Mouse (Mus musculus) forebrain, embryonic 11.5 days (tissue): Measurements from ENCODE around the gene Slc9c1. TPM values are rescaled to one million over a fixed set of nuclear protein-coding genes. Genes with fewer than 3 reads are reported as not detected.

Source experiments
- ATAC-seq: fragments of 200-750 bp; cut with Nextera tagmentation; replicated peaks from 2 replicates; pipeline ENCODE4 v1.8.0; 2017; ENCODE audit warnings: moderate TSS enrichment; ENCODE audit not compliant: low FRiP score
- DNase-seq: peaks from one replicate; pipeline ENCODE4 v3.0.0-alpha.2; 2017; ENCODE audit warnings: low spot score
- H3K27ac ChIP-seq: fragments of 300-500 bp; sonication (generic); 2 replicates; pipeline ENCODE4 v1.5.1; 2014; ENCODE audit warnings: low read depth, low read length
- H3K27me3 ChIP-seq: fragments of 300-500 bp; sonication (generic); 2 replicates; pipeline ENCODE4 v1.6.1; 2014; ENCODE audit warnings: mild to moderate bottlenecking, low read length, mixed read lengths; ENCODE audit not compliant: control insufficient read depth, insufficient read depth
- H3K36me3 ChIP-seq: fragments of 300-500 bp; sonication (generic); 2 replicates; pipeline ENCODE4 v1.6.1; 2014; ENCODE audit warnings: mild to moderate bottlenecking, low read length, moderate library complexity, mixed read lengths; ENCODE audit not compliant: control insufficient read depth, insufficient read depth
- H3K4me1 ChIP-seq: fragments of 300-500 bp; sonication (generic); replicated peaks from 2 replicates; pipeline ENCODE4 v1.6.1; 2014; ENCODE audit warnings: low read length, mixed read lengths; ENCODE audit not compliant: control insufficient read depth, insufficient read depth
- H3K4me2 ChIP-seq: fragments of 300-500 bp; sonication (generic); 2 replicates; pipeline ENCODE4 v1.6.1; 2014; ENCODE audit warnings: low read depth, mild to moderate bottlenecking, low read length, moderate library complexity, mixed read lengths; ENCODE audit not compliant: severe bottlenecking
- H3K4me3 ChIP-seq: fragments of 300-500 bp; sonication (generic); 2 replicates; pipeline ENCODE4 v1.5.1; 2014; ENCODE audit warnings: low read depth, low read length
- H3K9ac ChIP-seq: fragments of 300-500 bp; sonication (generic); 2 replicates; pipeline ENCODE4 v1.6.1; 2014; ENCODE audit warnings: low read length
- H3K9me3 ChIP-seq: fragments of 300-500 bp; sonication (generic); 2 replicates; pipeline ENCODE4 v1.6.1; 2016; ENCODE audit warnings: low read length, mixed read lengths; ENCODE audit not compliant: control insufficient read depth
- WGBS: fragments of 180-500 bp; shearing (Covaris S2); extraction: QIAGEN DNeasy Blood & Tissue Kit; methylation state at CpG from one replicate; pipeline ENCODE4 v1.1.7; 2014; 5-methylcytosine and 5-hydroxymethylcytosine counted together
- polyA plus RNA-seq: library from polyadenylated mRNA; unstranded; fragments of >200 nt; fragmentation: Nextera tagmentation; extraction: Ambion mirVana; gene quantifications from 2 replicates; pipeline ENCODE4 v1.2.1, GENCODE M21; 2014

The Slc9c1 gene
- polyA plus RNA-seq, 1 experiment from 2014 or later, result not detected

GRCm38 (mm10) chr16:45551579-45551978 is 16.5 kb downstream of the Slc9c1 start:
- no peak overlapping the region for H3K9ac ChIP-seq
- H3K4me1 ChIP-seq, result no peaks in the 10 kb centered on the region
- H3K4me3 ChIP-seq, result no peak overlapping the region
- H3K9me3 ChIP-seq, result no peaks in the 10 kb centered on the region
- WGBS, result 90% methylated on average over 2 of the region's 2 CpGs
- no peaks in the 10 kb centered on the region for H3K36me3 ChIP-seq
- no peaks in the 10 kb centered on the region for H3K27me3 ChIP-seq
- DNase-seq (no peak), ATAC-seq (no peak)
- no peak overlapping the region for H3K27ac ChIP-seq
- no peak overlapping the region for H3K4me2 ChIP-seq

DNA sequence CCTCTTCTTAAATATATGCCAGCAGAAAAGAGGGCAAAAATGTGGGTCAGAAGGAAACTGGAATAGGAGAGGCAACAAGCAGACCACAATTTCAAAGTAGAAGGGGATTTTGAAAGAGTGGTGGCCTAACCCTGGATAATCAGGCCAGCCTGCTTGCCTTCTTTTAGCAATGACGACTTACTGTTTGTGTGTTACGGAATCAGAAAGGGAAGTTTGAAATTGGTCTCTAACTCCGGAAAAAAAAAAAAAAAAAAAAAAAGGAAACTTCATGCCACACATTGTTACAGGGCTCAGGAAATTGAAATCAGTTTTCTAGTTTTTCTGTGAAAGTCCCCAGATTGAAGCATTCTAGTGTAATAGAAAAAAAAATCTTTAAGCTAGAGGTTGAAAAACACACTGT is 26.6 kb downstream of the Slc9c1 start:
- WGBS, result 64% methylated on average over 3 of the region's 3 CpGs
- no peak overlapping the region for H3K27ac ChIP-seq
- DNase-seq (no peak), ATAC-seq (no peak)
- H3K4me3 ChIP-seq, result no peak overlapping the region
- H3K4me1 ChIP-seq, result no peaks in the 10 kb centered on the region
- no peak overlapping the region for H3K9ac ChIP-seq
- H3K27me3 ChIP-seq, result no peaks in the 10 kb centered on the region
- no peak overlapping the region for H3K4me2 ChIP-seq
- H3K9me3 ChIP-seq, result no peaks in the 10 kb centered on the region
- no peaks in the 10 kb centered on the region for H3K36me3 ChIP-seq

DNA sequence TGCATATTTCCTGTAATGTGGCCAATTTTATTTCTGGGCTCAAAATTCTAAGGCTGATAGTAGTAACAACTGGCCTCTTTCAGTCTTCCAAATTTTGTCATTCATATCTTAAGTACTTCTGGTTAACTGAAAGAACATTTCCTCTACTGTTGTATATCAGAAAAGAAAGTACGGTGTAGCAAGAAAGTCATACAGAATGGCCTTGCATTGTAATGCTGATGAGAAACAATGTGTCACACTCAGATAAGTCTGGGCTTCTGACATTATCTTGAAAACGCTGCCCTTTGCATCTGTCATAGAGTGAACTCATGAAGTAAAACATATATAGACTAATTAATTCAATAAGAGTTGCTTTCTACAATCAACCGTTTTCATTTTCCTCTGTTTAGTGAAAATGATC is 37.2 kb downstream of the Slc9c1 start:
- Histone ChIP-seq H3K9me3 (no peaks in the 10 kb centered on the region), H3K4me2 (no peak overlapping the region), H3K4me1 (no peaks in the 10 kb centered on the region), H3K27ac (no peak overlapping the region), H3K4me3 (no peak overlapping the region), H3K27me3 (no peaks in the 10 kb centered on the region), H3K9ac (no peak overlapping the region), H3K36me3 (no peaks in the 10 kb centered on the region)
- WGBS, result 93% methylated on average over 3 of the region's 3 CpGs
- no peak for DNase-seq
- ATAC-seq, result no peak

DNA sequence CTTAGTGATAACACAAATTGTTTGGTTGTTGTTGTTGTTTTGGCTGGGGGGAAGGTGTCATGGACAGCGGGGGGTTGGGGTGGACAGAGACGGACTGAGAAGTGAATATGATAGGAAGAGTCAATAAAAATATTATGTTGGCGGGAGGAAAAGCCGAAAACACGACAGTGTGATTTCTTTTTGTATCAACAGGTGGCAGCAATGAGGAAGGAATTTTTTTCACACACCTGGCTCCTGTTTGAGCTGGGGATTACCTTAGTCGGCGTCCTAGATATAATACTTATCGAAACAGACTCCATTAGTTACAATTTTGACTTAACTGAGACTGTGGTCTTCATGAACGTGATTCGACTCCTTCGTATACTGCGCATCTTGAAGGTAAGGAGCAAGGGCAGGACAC is 44.8 kb downstream of the Slc9c1 start:
- Histone ChIP-seq H3K4me3 (no peak overlapping the region), H3K4me2 (no peak overlapping the region), H3K36me3 (no peaks in the 10 kb centered on the region), H3K27ac (no peak overlapping the region), H3K4me1 (no peaks in the 10 kb centered on the region), H3K9me3 (no peaks in the 10 kb centered on the region), H3K27me3 (no peaks in the 10 kb centered on the region), H3K9ac (no peak overlapping the region)
- 61% methylated on average over 12 of the region's 12 CpGs for WGBS
- ATAC-seq (no peak), DNase-seq (no peak)

DNA sequence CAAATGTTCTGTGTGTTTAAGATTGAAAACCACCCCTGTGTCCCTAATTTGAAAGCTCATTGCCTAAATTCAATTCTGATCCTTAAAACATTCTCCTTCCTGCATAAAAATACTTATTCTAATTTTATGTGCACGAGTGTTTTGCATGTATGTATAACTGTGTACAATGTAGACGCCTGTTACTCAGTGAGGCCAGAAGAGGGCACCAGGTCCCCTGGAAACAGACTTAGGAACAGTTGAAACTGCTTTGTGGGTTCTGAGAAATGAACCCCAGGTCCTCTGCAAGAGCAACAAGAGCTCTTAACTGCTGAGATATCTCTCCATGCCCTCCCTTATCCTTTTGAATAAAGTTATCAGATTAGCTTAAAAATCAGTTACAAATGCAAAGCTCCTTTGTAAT is 47.4 kb downstream of the Slc9c1 start:
- Histone ChIP-seq H3K4me2 (no peak overlapping the region), H3K27me3 (no peaks in the 10 kb centered on the region), H3K4me3 (no peak overlapping the region), H3K9ac (no peak overlapping the region), H3K36me3 (no peaks in the 10 kb centered on the region), H3K27ac (no peak overlapping the region), H3K9me3 (no peaks in the 10 kb centered on the region), H3K4me1 (no peaks in the 10 kb centered on the region)
- 32% methylated on average over 2 of the region's 2 CpGs for WGBS
- ATAC-seq (no peak), DNase-seq (no peak)

DNA sequence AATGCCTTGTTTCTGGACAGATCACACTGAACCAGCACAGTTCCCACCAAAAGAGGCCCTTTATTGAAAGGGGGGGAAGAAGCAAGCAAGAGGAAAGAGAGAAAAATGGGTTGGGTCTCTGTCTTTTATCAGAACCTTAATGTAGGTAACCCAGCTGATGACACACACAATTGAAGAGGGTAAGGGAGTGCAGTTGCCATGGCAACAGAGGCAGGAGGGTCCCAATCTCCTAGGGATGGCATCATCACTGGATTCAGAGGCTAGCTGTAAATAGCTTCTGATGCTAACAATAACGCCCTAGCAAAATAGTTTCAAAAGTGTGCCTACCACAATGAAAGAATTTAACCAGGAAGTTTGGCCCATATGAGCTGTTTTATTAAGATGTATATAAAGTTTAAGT is 58.5 kb downstream of the Slc9c1 start:
- Histone ChIP-seq H3K4me1 (no peaks in the 10 kb centered on the region), H3K4me2 (no peak overlapping the region), H3K9me3 (no peaks in the 10 kb centered on the region), H3K27ac (no peak overlapping the region), H3K36me3 (no peaks in the 10 kb centered on the region), H3K4me3 (no peak overlapping the region), H3K27me3 (no peaks in the 10 kb centered on the region), H3K9ac (no peak overlapping the region)
- WGBS, result 69% methylated on average over 1 of the region's 1 CpGs
- DNase-seq (no peak), ATAC-seq (no peak; the same call in 1 of the 2 replicates)

GRCm38 (mm10) chr16:45595494-45595893 is 60.4 kb downstream of the Slc9c1 start:
- Histone ChIP-seq H3K4me2 (no peak overlapping the region), H3K4me3 (no peak overlapping the region), H3K9ac (no peak overlapping the region), H3K27ac (no peak overlapping the region), H3K36me3 (no peaks in the 10 kb centered on the region), H3K9me3 (no peaks in the 10 kb centered on the region), H3K4me1 (no peaks in the 10 kb centered on the region), H3K27me3 (no peaks in the 10 kb centered on the region)
- DNase-seq, result no peak
- no peak for ATAC-seq

DNA sequence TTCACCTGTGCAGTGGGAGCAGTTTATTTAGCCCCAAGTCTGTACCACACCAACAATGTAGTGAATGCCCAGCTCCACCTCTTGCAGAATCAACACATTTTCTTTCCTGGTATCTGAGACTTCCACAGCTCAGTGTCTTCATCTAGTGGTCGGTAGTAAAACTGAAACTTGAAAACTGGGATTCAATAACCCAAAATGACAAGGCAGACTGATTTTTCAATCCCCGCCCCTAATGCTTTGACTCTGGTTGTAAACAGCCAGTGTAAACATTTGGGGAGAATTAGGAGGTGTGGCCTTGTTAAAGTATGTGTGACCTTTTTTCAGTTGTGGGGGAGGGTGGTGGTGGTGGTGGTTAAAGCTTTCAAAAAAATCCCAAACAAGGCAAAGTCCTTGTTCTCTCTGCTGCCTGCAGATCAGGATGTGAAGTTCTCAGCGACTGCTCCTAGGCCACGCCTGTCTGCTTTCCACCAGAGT is 73.4 kb downstream of the Slc9c1 start:
- Histone ChIP-seq H3K4me3 (no peak overlapping the region), H3K36me3 (no peaks in the 10 kb centered on the region), H3K9me3 (no peaks in the 10 kb centered on the region), H3K27me3 (no peaks in the 10 kb centered on the region), H3K4me1 (no peaks in the 10 kb centered on the region), H3K9ac (no peak overlapping the region), H3K4me2 (no peak overlapping the region), H3K27ac (no peak overlapping the region)
- ATAC-seq (no peak), DNase-seq (no peak)
- WGBS, result 65% methylated on average over 4 of the region's 4 CpGs

- WGBS, result 78% methylated on average over 3 of the region's 3 CpGs
- no peak for ATAC-seq
These were observed 74.2 kb downstream of the Slc9c1 start for GRCm38 (mm10) chr16:45609300-45609699.

More at GRCm38 (mm10) chr16:45609300-45609699, 74.2 kb downstream of the Slc9c1 start:
- Histone ChIP-seq H3K27me3 (no peaks in the 10 kb centered on the region), H3K27ac (no peak overlapping the region), H3K9ac (no peak overlapping the region), H3K36me3 (no peaks in the 10 kb centered on the region), H3K9me3 (no peaks in the 10 kb centered on the region), H3K4me1 (no peaks in the 10 kb centered on the region), H3K4me2 (no peak overlapping the region), H3K4me3 (no peak overlapping the region)
- no peak for DNase-seq
